Comparison of ENCODE assay signal across 8 mouse cellular contexts in genomic region chr14:54426689-54427398, GRCm38 (mm10). TPM values are rescaled to one million over a fixed set of nuclear protein-coding genes. Genes with fewer than 3 reads are reported as not detected.
A peak's percentile ranks its signal among the peaks of the same experiment; 100 is the strongest.
DNase-seq lines count a peak whose midpoint lies in the region; ATAC-seq and TF ChIP-seq lines count a peak whose summit lies in the region.

Gene Mrpl52, plus strand, starts transcription at chr14:54426909.

- DNase-seq in ES-E14 (ENCODE audit: low read depth, low spot score), result peak; percentile 83
- DNase-seq in cerebellum, adult 11-12 months, result peak; percentile 88
- peak; percentile 85 for DNase-seq in heart, postnatal 25 days (ENCODE audit: low spot score)
- DNase-seq in layer of hippocampus, adult 11-12 months (ENCODE audit: low spot score), result peak; percentile 93
- peak; percentile 94 for DNase-seq in liver, postnatal 0 days

- H3K4me2 ChIP-seq in forebrain, embryonic 16.5 days (ENCODE audit: low read length), result peak within 1 kb of the TSS; percentile 79
- peak within 1 kb of the TSS; percentile 94 for H3K4me2 ChIP-seq in liver, postnatal 0 days (ENCODE audit: low read depth, low read length)
- peak within 1 kb of the TSS; percentile 63 for H3K4me2 ChIP-seq in neural tube, embryonic 14.5 days (ENCODE audit: low read depth, low read length)

- H3K4me3 ChIP-seq in ES-E14 (ENCODE audit: insufficient read depth in 1 of 2, low read depth in 1 of 2, low read length in 2 of 2, poor library complexity in 1 of 2, severe bottlenecking in 1 of 2), result peak within 1 kb of the TSS; percentile 79 to 88
- peak within 1 kb of the TSS; percentile 80 for H3K4me3 ChIP-seq in forebrain, embryonic 16.5 days (replicated peaks; ENCODE audit: low read length)
- peak within 1 kb of the TSS; percentile 77 for H3K4me3 ChIP-seq in liver, postnatal 0 days (ENCODE audit: low read depth, low read length)
- peak within 1 kb of the TSS; percentile 95 for H3K4me3 ChIP-seq in neural tube, embryonic 14.5 days (ENCODE audit: low read depth, low read length)
- H3K4me3 ChIP-seq in testis, adult 2 months (ENCODE audit: control insufficient read depth, low read depth, low read length), result peak within 1 kb of the TSS; percentile 88

- TF ChIP-seq EP300 in liver, postnatal 0 days (IDR thresholded peaks at IDR 0.05; ENCODE audit: low read depth), result peak; percentile 79

- under 1% methylated on average over 48 of the region's 48 CpGs for WGBS in forebrain, embryonic 16.5 days
- WGBS in liver, postnatal 0 days (ENCODE audit: insufficient replicate concordance), result under 1% methylated on average over 48 of the region's 48 CpGs
- WGBS in neural tube, embryonic 14.5 days, result under 1% methylated on average over 48 of the region's 48 CpGs

- H3K36me3 ChIP-seq in ES-E14 (ENCODE audit: control insufficient read depth, insufficient read depth, low read length, poor library complexity, severe bottlenecking), result peaks cover 7% of the 10 kb centered on the region
- H3K36me3 ChIP-seq in forebrain, embryonic 16.5 days (ENCODE audit: control insufficient read depth, insufficient read depth), result no peaks in the 10 kb centered on the region
- peaks cover 4% of the 10 kb centered on the region for H3K36me3 ChIP-seq in liver, postnatal 0 days (replicated peaks; ENCODE audit: insufficient read depth, low read length)
- H3K36me3 ChIP-seq in neural tube, embryonic 14.5 days (ENCODE audit: control insufficient read depth, insufficient read depth, low read length), result peaks cover 5% of the 10 kb centered on the region; the same call in 1 of the 2 replicates
- H3K36me3 ChIP-seq in testis, adult 2 months (ENCODE audit: control insufficient read depth, insufficient read depth, low read length), result no peaks in the 10 kb centered on the region

- peak; percentile 79 for ATAC-seq in forebrain, embryonic 16.5 days
- ATAC-seq in liver, postnatal 0 days, result peak; percentile 77
- peak; percentile 84 for ATAC-seq in neural tube, embryonic 14.5 days (ENCODE audit: low read depth)

- H3K27me3 ChIP-seq in forebrain, embryonic 16.5 days (replicated peaks; ENCODE audit: control insufficient read depth, insufficient read depth, low read length), result no peaks in the 10 kb centered on the region
- peaks cover 1% of the 10 kb centered on the region; the same call in 1 of the 2 replicates for H3K27me3 ChIP-seq in liver, postnatal 0 days (ENCODE audit: insufficient read depth, low read length)
- H3K27me3 ChIP-seq in neural tube, embryonic 14.5 days (ENCODE audit: control insufficient read depth, insufficient read depth, low read length), result no peaks in the 10 kb centered on the region
- no peaks in the 10 kb centered on the region for H3K27me3 ChIP-seq in testis, adult 2 months (ENCODE audit: control insufficient read depth, insufficient read depth, low read length)

- TF ChIP-seq POLR2A in testis, adult 2 months (IDR thresholded peaks at IDR 0.05; ENCODE audit: control insufficient read depth, low read depth, low read length), result peak; percentile 92

- in situ Hi-C loops in ES-E14 (cut with MboI; ENCODE audit: low sequenced_read_pairs in 2 of 2, unreplicated experiment in 2 of 2), result no loop called here

- H3K27ac ChIP-seq in ES-E14 (ENCODE audit: insufficient read depth, low read depth, low read length, poor library complexity, severe bottlenecking), result peak within 1 kb of the TSS; percentile 52
- H3K27ac ChIP-seq in forebrain, embryonic 16.5 days (ENCODE audit: low read length), result peak within 1 kb of the TSS; percentile 90
- H3K27ac ChIP-seq in liver, postnatal 0 days (ENCODE audit: low read depth), result peak within 1 kb of the TSS; percentile 87
- peak within 1 kb of the TSS; percentile 89 for H3K27ac ChIP-seq in neural tube, embryonic 14.5 days (ENCODE audit: low read depth, low read length)
- H3K27ac ChIP-seq in testis, adult 2 months (ENCODE audit: control insufficient read depth, insufficient read depth, low read depth, low read length), result peak within 1 kb of the TSS; percentile 93

- no peaks in the 10 kb centered on the region for H3K9me3 ChIP-seq in ES-E14 (ENCODE audit: control insufficient read depth, insufficient read depth, low read depth, low read length)
- no peaks in the 10 kb centered on the region for H3K9me3 ChIP-seq in forebrain, embryonic 16.5 days (ENCODE audit: control insufficient read depth, low read length)
- no peaks in the 10 kb centered on the region for H3K9me3 ChIP-seq in liver, postnatal 0 days (ENCODE audit: low read length)
- no peaks in the 10 kb centered on the region for H3K9me3 ChIP-seq in neural tube, embryonic 14.5 days (ENCODE audit: control insufficient read depth, low read length)

- H3K4me1 ChIP-seq in ES-E14 (ENCODE audit: control insufficient read depth in 2 of 2, insufficient read depth in 2 of 2, low read length in 2 of 2, poor library complexity in 1 of 2), result peaks cover 3 to 10% of the 10 kb centered on the region in 2 experiments; a peak in 3 of 4 replicates
- H3K4me1 ChIP-seq in forebrain, embryonic 16.5 days (replicated peaks; ENCODE audit: control insufficient read depth, insufficient read depth, low read length), result peaks cover 34% of the 10 kb centered on the region
- peaks cover 58% of the 10 kb centered on the region for H3K4me1 ChIP-seq in liver, postnatal 0 days (ENCODE audit: insufficient read depth)
- peaks cover 13% of the 10 kb centered on the region; the same call in 1 of the 2 replicates for H3K4me1 ChIP-seq in neural tube, embryonic 14.5 days (ENCODE audit: control insufficient read depth, insufficient read depth, low read length)
- peaks cover 7% of the 10 kb centered on the region for H3K4me1 ChIP-seq in testis, adult 2 months (ENCODE audit: control insufficient read depth, insufficient read depth, low read length)

- intact Hi-C loops in heart, postnatal 25 days (cut with DNase I), result no loop called here

- TF ChIP-seq CTCF in liver, postnatal 0 days (IDR thresholded peaks at IDR 0.05; ENCODE audit: low read depth), result no peak
- no peak for TF ChIP-seq CTCF in testis, adult 2 months (IDR thresholded peaks at IDR 0.05; ENCODE audit: control insufficient read depth, insufficient read depth, insufficient replicate concordance, low read depth, low read length)

- peak within 1 kb of the TSS; percentile 88 for H3K9ac ChIP-seq in ES-E14 (ENCODE audit: insufficient read depth, low read depth, low read length, poor library complexity, severe bottlenecking)
- peak within 1 kb of the TSS; percentile 87 for H3K9ac ChIP-seq in forebrain, embryonic 16.5 days (replicated peaks; ENCODE audit: low read depth, low read length)
- H3K9ac ChIP-seq in liver, postnatal 0 days (replicated peaks), result peak within 1 kb of the TSS; percentile 81
- peak within 1 kb of the TSS; percentile 82 for H3K9ac ChIP-seq in neural tube, embryonic 14.5 days (replicated peaks; ENCODE audit: low read depth, low read length)

TF ChIP-seq in ES-E14, 5 proteins besides CTCF, POLR2A, EP300 and RAD21:
- TF ChIP-seq MAFK (IDR thresholded peaks at IDR 0.05; ENCODE audit: insufficient read depth, low read depth, low read length), result no peak
- TF ChIP-seq ZNF384 (IDR thresholded peaks at IDR 0.05; ENCODE audit: low read depth, low read length), result 0 out of 2 replicates have a peak, but pooled peaks have one; percentile 13
- peak; percentile 74; the same call in 1 of the 2 replicates for TF ChIP-seq HCFC1 (IDR thresholded peaks at IDR 0.05; ENCODE audit: borderline replicate concordance, insufficient read depth, low read length)
- TF ChIP-seq CHD2 (IDR thresholded peaks at IDR 0.05; ENCODE audit: low read depth, low read length), result 0 out of 2 replicates have a peak, but pooled peaks have one; percentile 34
- TF ChIP-seq ZC3H11A (IDR thresholded peaks at IDR 0.05; ENCODE audit: borderline replicate concordance, low read depth, low read length), result peak; percentile 87

RNA-seq across cellular contexts. Expression of gene Mrpl52, which starts in this region (rescaled TPM):
- total RNA-seq in ES-E14 (2012; rRNA removed), result 137 and 272 TPM in 2 replicates
- polyA plus RNA-seq in forebrain, embryonic 16.5 days (2015; fragmentation: Nextera tagmentation; extraction: Ambion mirVana), result 229 and 239 TPM in 2 replicates
- total RNA-seq in heart, postnatal 25 days (2021), result 100 to 1,000 TPM; 114 to 121 TPM
- polyA plus RNA-seq in liver, postnatal 0 days (2015; fragmentation: Nextera tagmentation; extraction: Ambion mirVana), result 261 and 284 TPM in 2 replicates
- 258 and 280 TPM in 2 replicates for polyA plus RNA-seq in neural tube, embryonic 14.5 days (2014; fragmentation: Nextera tagmentation; extraction: Ambion mirVana)
- polyA plus RNA-seq in testis, adult 2 months (2012; rRNA removed), result 85.4 and 140 TPM in 2 replicates

Comparison
In these comparisons a context has a peak if more than half of its experiments do, and no peak if none do; other contexts are left out.
1. Peak in every context shown above with its lines: DNase-seq, ATAC-seq, H3K4me3 ChIP-seq and H3K27ac ChIP-seq.